Mouse (Mus musculus) right cerebral cortex, postnatal 4 days (tissue): ENCODE measurements at regions not wholly inside any gene's neighbourhood (a gene's known extent, or its start where the extent isn't known, plus 50 kb on each side); places are given as distances from the start of the nearest gene placed in this dataset.

ENCODE experiments used
- DNase-seq: peaks from one replicate; pipeline ENCODE4 v3.0.0-alpha.2; 2022

DNA sequence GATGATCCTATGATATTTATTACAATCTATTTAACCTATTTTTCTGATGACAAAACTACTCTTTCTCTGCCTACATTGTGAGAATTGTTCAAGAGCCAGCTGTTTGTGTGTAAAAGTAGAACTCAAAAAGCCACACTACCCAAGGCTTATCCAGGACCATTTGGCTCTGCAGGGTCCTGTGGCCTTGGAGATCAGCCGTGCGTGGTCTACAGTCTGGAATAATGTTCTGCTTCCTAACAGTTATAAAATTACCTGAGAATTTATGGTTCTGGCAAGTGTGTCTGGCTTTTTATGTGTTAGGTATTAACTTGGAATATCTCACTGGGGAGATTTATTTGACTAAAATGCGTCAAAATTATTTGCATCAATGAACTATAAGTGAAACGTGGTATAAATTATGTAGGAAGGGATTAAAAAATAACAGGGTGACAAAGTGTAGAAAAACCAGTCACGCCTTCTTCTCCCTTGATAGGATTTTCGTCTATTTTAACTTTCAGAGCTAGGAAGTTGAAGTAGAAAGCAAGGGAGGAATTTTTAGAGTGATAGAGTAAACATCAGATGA lies 1789.0 kb upstream of the Gm7489 start:
- no peak for DNase-seq

DNA sequence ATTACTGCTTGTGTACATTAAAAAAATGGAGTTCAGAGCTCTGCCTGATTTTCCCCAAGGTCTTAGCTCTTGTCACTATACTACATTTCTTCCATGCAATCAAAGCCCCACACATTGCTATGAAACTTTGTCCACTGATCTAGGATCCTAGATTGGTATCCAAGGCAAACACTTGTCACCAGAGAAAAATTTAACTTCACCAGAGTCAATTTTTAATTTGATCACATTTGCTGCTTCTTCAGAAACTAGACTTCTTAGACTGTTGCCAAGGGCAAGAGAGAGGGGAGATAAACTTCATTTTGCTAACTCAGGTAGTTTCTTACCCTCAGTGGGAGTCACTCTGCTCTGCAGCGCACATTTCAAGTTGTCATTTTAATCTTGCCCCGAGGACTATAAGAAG lies 1775.9 kb upstream of the Gm7489 start:
- DNase-seq, result no peak

DNA sequence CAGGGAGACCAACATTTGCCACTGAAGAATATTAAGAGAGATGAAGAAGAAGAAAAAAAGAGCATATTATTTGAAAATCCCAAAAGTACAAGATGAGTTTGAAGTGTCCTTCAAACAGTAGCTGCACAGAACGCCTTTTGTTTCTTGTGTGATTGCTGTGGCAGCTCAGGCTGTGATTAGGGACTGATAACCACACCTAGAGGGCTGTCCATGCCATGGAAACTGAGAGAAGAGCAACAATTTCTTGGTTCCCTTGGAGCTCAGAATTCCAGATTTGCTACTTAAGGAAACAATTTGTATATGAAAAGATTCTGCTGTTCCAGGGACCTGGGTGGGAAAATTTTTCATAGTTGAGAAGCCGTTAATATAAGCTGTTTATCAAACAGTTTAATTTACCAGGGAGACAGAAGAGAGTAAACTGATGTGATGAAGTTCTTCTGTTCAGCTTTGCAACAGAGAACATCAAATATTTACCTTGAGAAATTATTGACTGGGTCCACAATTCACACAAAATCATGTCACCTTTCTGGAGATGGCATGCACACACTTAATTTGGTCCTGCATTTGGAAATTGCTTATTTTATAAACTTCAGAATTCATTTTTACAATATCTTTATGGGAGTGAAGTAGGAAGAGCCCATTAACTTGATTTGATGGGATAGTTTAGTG lies 1770.2 kb upstream of the Gm7489 start:
- no peak for DNase-seq

DNA sequence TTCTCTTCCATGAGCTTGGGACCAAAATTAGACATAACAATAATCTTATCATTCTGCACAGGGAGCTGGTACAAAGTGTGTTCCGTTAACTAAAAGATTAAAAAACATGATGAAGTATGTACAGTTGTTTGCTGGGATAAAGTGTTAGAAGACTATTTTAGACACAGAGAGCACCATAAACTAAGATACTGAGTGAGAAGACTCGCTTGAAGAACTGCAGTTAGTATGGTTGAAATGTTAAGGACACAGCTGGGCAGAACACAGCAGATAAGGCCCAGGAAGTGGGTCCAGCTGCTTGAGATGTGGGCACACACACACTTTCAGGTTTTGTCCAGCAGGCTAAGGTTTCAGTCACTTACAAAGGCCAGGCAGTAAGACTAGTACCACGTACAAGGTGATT lies 1748.0 kb upstream of the Gm7489 start:
- DNase-seq, result no peak

DNA sequence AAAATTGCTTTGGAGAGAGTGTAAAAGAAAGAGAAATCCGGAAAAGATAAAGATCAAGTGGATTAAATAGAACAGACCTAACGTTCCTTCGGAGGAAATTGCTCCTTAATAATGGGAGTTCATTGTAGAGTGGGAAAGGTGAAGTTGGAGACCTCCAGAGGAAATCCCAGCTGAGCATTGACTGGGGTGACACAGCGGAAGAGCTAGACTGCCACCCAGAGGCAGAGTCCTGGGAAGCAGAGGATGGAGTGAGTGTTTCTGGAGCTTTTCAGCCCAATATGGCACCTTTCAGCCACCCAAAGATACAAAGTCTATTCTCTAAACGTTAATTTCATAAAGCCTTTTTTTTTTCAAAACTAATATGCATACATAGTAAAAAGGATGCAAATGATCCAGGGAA lies 1731.3 kb upstream of the Gm7489 start:
- DNase-seq, result peak; percentile 31

DNA sequence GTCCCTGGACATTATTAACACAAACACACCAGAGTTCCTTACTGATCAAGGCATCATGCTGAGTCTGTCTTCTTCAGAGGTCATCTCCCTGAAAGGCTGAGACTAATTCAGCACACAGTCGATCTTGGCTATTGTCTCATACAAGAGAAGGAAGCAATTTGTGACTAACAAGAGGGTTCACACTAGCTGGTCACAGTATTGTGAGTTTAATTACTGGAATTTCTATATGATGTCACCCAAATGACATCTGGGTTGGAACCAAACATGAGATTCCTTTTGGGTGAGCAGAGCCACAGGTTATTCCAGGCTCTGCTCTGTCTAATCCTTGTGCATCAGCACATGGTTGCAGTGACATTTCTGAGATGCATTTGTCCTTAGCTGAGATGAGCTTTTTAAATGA lies 1728.9 kb upstream of the Gm7489 start:
- DNase-seq, result no peak

DNA sequence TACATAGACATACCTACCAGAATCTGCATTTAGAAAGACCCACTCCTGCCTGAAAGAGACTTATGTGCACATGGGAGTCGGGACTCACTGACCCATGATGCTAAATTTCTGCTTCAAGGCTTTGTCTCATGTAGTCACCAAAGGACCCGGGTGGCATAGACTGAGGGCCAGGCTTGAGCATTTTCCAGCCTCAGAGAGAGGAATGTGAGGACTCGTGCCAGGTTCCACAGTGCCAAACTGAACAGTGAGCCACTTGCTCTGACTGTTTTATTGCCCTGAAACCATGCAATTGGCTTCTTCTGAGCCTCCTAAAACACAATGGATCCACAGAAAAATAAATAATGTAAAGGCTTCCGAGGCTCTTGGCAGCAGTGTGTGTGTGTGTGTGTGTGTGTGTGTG lies 1727.9 kb upstream of the Gm7489 start:
- DNase-seq, result peak; percentile 10

DNA sequence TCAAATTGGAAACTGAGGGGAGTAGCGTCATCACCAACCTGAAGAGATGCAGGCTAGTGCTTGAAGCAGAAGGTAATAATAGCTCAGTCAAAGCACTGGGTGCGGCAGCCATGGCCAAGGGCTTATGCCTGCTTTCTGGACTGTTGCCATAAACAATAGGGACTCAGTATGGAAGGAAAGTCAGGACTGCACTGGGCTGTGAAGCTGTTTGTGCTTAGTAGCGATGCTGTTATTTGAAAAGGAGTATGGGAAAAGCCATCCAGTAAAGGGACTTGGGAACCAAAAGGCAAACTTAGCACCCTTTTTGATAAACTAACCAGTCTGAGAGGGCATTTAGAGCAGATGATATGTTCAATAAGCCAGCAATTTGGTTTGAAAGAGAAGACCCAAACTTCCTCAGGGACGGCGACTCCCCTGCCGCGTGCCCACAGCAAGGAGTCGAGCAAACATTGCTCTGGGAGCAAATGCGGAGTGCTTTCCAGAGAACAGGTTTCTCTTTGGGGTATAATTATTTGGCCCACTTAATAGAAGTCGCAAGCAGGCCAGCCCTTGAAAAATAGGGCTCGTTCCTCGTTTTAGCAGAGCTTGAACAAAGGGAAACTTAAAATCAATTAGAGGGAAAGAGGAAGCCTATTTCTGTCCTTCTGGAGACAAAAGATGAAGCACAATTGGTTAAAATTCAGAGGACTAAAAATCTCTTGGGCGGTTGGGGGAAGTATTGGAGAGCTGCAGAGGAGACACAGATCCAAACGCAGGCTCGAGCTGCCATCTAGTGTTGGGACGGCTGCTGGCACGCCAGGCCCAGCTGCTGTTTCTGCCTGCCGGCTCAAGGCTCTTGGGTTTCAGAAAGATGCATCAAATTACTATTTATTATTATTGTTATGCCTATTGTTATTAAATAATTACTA lies 1724.3 kb upstream of the Gm7489 start:
- peak; percentile 85 for DNase-seq

DNA sequence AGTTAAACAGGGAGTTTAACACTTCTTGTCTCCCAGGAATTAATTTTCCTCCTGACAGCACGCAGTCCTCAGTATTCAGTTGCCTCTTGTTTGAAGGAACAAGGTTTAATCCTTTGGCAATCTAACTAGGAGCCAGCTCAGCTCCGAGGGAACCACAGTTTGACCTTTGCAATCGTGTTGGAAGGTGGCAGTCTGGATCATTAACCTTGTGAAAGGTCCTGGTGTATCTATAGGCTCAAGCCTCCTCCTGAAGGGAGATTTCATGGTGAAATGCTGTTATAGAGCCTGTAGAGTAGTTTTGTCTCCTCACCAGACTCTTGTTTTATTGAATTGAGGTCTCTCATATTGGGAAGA lies 1723.6 kb upstream of the Gm7489 start:
- DNase-seq, result peak; percentile 6

DNA sequence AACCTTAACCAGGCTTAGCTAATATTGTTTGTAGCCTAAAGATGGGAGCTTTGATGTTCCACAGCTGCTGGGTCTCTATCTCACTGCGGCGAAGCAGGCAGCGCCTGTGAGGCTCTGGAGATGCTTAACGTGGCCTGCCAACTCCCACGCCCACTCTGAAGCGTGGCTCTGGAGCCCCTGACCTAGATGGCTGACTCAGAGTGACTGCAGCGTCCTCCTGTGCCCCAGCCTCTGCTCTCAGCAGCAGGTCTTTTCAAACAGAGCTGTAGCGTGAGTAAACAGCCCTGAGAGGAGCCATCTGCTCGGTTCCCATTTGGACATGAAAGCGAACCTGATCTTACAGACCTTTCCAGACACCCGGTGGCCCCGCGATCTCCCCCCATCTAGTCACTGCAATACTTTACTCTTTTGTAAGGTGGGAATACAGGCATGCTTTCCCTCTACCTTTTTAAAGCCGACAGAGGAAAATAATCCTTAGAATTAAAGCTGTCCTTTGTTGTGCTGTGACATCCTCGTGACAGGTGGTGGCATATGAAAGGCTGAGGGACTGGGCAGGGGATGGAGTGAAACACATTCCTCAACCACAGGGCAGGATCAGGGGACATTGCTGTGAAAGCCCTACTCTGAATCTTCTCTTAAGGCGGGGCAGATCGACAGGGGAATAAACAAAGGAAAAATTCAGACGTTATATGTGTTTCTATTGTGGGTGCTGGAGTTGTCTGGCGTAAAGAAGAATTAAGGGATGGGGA lies 1723.0 kb upstream of the Gm7489 start:
- DNase-seq, result peak; percentile 21

DNA sequence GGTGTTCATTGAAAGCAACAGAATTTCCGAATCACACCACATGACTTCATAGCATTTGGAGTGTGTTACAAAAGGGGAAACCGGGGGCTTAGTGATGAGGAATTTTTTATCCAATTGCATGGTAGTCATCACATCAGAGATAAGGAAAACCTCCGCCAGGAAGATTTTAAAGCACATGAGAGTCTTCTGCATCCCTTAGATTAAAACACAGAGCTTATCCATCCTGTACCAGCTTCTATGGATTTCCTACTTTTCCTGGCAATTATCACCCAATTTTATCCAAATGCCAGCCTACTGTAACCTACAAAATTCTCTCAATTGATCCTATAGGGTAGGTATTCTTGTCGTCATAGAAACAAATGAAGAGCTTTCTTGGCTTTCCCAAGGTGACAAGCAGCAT lies 1718.6 kb upstream of the Gm7489 start:
- no peak for DNase-seq

DNA sequence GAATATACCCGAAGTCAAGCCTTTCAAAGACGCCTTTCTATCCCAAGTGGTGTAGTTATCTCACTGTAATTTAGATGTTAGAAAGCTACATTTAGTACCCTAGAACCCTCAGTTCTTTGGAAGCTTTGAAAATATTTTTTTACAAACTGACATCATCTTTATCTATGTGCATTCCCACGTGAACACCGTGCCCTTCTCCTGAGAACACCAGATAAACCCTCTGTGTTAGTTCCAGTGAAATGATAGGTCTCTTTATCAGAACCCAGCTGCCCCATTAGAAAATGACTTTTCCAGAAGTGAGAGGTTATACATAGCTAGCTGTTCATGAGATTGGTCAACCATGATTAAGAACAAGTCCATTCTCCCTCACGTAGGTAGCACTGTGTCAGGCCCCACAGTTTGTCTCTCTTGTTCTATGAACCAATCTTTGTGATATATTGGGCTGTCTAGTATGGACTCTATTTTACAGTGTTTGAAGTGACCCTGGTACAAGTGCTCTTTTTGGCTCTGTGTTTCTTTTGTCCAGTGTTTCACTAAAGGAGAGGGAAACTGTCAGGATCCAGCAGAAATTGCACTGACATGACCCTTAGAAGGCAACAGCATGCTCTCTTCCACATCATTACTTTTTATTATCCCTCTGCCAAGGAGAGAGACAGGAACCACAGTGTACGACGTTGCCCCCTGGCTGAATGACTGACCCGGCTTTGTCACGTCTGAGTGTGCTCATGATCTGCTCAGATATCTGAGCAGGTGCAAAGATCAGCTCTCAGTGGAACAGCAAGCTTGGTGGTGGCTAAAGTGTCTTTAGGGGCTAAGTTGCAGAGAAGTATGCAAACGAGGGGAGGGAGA lies 1717.9 kb upstream of the Gm7489 start:
- DNase-seq, result no peak

DNA sequence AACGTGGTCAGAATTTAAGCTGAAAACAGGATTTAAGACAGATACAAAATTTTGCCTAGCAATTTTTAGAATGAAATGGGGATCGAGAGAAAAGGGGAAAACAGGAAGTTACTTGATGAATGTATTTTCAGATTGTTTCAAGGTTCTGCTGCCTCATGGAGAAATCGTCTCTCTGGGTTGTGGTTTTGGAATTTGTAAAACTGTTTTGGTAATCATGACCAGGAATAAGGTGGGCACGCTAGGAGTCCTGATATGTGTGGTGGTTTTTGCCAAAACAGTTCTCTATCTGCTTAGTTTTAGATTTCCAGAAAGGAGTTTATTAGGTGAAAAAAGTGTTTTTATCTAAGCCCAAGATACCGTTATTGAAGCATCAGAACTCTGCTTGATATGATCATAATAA lies 1716.9 kb upstream of the Gm7489 start:
- DNase-seq, result no peak

DNA sequence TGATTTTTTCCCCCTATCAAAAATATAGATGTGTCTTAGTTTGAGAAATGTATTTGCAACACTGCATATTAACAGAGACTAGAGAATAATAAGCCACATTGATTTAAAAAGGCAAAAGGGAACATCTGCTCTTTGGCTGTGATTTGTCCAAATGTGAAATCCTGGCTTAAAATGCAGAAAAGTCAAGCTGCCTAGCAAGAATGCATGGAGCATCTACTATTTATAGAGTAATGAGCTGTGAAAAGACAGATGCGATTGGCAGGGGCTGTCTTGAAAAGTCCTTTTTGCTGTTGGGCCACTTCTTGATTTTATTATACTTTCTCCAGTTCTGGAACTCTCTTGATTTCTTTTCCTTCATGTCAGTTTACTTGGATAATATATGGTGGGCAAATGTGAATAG lies 1707.8 kb upstream of the Gm7489 start:
- no peak for DNase-seq

DNA sequence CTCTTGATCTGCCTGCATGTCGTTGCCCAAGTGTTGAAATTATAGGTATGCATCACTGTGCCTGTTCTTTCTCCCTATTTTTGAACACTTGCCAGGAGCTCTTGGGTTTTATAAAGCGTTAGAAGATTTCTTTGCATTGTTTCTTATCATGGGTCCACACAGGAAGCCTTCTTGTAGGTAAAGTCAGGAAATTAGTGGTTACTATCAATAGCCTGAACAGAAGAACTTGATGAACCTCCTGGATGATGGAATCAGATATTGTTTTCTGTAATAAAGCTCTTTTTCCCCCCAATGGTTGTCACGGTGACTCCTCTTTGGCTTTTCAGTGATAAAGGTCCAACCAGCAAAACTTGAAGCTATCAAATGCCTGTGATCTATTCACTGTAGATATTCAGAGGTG lies 1706.0 kb upstream of the Gm7489 start:
- no peak for DNase-seq

DNA sequence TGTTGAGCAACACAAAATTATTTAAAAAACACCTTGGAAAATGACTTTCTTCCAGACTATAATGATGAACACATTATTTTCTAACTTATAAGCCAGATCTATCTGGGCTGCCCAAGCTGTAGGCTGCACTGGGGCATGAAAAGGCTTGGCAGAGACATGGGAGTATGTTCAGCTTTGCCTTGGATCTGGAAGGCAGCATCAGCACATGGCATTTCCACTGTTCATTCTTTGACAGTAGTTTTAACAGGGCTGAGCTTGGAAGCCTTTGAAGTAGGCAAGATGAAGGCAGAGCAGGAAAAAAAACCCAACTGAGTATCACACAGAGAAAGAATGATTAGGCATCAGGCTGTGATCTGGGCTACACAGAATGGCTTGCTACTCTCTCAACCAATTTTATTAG lies 1705.3 kb upstream of the Gm7489 start:
- DNase-seq, result no peak

DNA sequence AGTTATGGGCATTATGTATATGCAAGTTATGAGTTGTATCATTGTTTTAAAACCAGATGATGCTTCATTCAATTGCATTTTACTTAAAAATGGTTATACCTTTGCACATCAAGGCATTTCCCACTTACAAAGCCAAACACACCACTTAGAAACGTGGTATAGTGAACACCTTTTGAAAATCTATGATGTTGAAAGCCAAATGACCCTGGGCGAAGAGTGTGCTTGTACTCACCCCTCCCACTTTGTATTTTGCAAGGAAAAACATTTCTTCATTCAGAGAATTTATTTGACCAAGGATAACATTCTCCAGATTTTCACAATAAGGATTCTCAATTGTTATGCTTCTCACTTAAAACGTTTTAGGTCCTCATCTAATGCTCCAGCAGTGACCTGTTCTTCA lies 1693.5 kb upstream of the Gm7489 start:
- no peak for DNase-seq

DNA sequence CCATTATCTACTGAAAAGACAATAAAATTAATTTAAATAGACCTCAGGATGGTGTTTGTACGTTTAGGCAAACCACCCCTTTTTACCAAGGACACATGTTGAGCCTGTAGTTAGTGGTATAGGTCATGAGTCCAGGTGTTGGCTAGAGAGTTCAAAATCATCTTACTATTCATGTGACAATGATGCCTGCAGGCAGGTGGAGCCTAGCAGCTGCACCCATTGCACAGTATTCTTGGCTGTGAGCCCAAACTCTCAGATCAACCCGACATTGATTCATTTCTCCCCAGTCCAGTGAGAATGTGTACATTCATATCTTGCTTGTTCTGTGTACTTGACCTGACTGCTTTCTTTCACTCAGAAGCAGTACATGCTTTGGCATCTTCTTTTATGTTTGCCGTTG lies 1677.4 kb upstream of the Gm7489 start:
- no peak for DNase-seq

DNA sequence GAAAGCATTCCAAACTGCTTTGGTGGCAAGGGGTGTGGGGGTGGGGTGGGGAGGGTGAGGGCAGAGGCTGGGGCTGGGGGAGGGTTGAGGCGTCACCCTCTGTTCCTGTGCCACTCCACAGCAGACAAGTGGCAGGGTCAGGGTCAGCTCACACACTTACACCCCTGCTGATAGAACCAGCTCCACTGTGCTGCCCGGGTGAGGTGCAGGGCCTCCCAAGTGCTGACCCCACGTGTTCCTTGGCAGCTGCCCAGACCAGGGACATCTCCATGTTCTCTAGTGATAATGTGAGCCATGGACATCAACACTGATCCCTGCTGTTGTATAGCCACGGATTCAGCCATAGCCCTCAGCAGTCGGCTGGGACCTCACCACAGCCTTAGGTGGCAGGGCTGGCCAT lies 1652.3 kb upstream of the Gm7489 start:
- no peak for DNase-seq

DNA sequence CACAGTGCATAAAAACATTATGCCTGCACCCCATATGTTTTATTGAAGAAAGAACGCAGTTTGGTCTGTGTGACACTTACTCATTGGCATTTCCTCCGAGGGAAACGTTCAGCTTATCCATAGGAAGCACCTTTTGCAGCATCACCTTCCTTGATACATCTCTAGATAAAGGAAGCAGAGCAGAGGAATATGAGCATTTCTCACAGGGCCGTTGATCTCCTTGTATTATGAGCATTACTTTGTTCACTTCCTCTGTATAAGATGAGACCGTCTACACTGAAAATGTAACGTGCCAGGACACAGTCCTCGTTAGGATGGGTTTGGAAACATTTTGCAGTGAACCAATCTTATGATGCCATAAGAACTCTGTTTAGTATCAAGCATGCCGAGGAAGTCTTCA lies 1648.5 kb upstream of the Gm7489 start:
- no peak for DNase-seq

DNA sequence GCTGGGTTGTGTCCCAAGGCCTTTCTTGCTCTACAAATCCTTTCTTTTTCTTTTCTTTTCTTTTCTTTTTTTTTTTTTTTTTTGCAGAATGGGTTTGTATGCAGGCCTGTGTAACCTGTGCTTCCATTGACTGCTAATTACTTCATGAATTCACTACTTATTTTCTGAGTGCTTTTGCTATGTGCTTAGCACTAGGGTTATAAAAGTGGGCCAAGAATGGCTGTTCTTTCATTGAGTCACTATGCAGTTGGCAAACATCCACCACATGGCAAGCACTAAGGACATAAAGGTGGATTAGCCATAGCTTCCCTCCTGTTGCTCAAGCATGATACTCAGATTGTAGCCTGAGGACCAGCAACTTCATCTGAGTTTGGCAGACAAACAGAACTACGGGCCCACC lies 1641.8 kb upstream of the Gm7489 start:
- no peak for DNase-seq
